Mouse (Mus musculus): Measurements from ENCODE around the gene Rhbdl2. TPM values are rescaled to one million over a fixed set of nuclear protein-coding genes. Genes with fewer than 3 reads are reported as not detected.

The Rhbdl2 gene
- total RNA-seq (2022): under 1 TPM in 3 of 4 experiments, not detected in 1; 0.45 to 0.73 (median 0.66) TPM

- DNase-seq (ENCODE audit: low spot score in 2 of 2): peak; percentile 37 to 41
These were observed at the start of gene Rhbdl2 for GRCm38 (mm10) chr4:123787191-123787985. Gene Rhbdl2 (plus strand): TSS chr4:123787874.

DNA sequence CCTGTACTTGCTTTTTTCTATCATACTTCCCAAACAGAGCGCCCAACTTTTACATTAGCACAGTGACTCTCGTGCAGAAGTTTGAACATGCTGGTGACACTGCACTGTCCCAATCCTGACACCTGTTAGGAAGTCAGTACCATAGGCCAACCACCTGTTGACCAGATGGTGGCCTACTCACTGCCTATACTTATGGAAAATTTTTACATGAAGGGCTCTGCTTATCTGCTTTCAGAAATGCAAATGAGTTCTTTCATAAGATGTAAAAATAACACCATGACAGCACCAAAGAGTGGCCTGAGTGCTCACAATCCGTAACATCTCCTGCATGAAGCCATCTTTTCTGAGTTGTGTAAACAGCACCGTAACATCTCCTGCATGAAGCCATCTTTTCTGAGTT, 49.0 kb upstream of the Rhbdl2 start:
- no peak for DNase-seq (ENCODE audit: low spot score in 2 of 2)

GRCm38 (mm10) chr4:123742891-123743290, 44.8 kb upstream of the Rhbdl2 start:
- DNase-seq (ENCODE audit: low spot score in 2 of 2): no peak

- no peak for DNase-seq (ENCODE audit: low spot score in 2 of 2)
These were observed 42.4 kb upstream of the Rhbdl2 start for GRCm38 (mm10) chr4:123745221-123745775.

DNA sequence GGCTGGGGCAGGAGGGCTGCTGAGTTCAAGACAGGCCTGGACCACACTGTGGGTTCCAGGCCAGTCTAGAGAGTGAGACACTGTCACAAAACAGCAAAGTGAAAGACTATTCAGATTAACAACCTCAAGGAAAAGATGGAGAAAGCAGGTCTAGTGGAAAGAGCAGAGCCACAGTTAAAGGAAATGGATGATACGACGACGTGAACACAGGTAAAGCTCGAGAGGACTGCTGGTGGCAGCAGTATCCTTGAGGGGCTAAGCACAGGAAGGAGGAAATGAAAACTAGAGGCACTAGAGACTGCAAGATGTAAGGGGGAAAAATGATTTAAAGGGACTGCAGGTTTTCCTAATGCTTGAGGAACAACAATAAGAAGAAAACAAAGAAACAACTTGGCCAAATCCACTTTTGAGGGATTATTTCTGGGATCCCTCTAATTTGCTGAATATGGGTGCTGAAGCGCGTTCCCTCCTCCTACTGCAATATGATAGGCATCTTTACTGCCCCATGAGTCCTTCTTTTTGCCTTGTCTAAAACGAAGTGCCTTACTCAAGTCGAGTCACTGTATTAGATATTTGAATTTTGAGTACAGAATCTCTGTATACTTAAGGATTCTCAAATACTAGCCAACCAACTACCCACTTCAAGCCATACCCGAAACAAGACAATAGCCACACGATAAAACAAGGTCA, 38.8 kb upstream of the Rhbdl2 start:
- no peak for DNase-seq (ENCODE audit: low spot score in 2 of 2)

DNA sequence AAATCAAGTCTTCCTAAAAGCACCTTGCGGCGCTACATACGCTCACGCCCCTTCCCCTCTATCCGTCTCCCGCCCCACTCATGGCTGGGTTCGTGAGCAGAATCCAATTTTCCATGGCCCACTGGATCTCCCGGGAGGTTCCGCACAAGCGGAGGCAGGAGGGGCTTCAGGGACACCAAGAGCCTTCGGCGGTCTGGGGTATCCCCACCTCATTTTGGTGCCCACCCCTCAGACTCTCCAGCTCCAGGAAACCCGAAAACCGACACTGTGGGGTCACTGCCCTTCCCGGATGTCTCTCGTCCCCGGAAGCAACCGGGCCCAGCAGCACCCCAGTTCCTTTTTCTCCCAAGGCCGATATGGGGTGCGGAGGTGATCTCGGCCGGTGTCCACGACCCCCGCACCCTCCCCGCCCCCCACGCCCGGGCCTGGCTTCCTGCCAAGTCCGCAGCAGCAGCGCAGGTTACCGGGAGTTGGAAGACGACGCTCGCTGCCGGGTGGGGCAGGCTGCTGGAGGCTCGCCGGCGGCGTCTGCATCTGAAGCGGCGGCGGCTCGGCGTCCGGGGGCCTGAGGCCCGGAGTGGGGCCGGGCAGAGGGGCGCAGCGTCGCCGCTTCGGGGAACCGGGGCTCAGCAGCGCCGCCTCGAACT, 38.1 kb upstream of the Rhbdl2 start:
- no peak for DNase-seq (ENCODE audit: low spot score in 2 of 2)

- peak; percentile 93 to 97 for DNase-seq (ENCODE audit: low spot score in 2 of 2)
These were observed 37.5 kb upstream of the Rhbdl2 start, which contains the start of gene Akirin1 for GRCm38 (mm10) chr4:123750152-123750651. Gene Akirin1 (minus strand): TSS chr4:123750345.

DNA sequence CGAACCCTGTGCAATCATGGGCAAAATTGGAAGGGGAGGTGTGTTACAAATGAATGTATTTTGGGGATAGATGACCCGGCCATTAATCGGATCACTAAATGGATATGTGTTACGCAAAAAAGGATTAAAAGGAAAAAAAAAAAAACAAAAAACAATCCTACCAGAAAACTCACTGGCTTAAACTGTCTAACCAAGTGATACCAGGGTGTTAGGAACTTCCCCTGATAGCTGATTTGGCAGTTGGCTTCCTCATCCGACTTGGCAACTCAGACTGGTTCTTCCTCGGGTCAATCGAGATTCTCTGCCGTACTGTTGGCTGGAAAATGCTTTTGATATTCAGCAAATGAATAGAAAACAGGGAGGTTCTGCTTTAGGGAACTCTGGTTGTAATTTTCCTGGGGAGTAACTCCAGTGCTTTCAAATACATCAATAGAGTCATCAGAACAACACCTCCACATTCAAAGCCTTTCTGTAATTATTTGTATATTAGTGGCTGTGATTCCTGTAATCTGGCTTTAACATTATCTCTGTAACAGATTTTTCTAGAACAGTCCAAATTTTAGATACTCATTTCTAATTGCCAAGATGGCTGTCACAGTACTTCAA, 36.9 kb upstream of the Rhbdl2 start:
- peak in 1 of 2 experiments; percentile 16 for DNase-seq (ENCODE audit: low spot score in 2 of 2)

DNA sequence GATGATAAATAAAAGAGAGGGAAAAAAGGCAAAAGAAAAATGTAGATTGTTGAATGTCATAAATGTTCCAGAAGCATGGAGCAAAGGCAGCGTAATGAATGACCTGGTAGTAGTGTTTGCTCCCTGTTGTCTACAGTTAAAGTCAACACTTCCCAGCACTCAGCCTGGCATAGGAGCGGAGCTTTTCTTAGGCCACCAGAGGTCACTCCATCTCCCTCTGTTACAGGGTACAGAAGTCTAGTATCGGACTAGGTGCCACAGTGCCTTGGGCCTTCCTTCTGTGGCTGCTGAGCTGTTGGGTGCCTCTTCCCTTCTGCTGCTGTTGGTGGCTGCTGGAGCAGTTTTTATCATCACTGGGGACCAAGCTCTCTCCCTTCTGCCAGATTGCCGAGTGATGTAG, 29.4 kb upstream of the Rhbdl2 start:
- DNase-seq (ENCODE audit: low spot score in 2 of 2): no peak

DNA sequence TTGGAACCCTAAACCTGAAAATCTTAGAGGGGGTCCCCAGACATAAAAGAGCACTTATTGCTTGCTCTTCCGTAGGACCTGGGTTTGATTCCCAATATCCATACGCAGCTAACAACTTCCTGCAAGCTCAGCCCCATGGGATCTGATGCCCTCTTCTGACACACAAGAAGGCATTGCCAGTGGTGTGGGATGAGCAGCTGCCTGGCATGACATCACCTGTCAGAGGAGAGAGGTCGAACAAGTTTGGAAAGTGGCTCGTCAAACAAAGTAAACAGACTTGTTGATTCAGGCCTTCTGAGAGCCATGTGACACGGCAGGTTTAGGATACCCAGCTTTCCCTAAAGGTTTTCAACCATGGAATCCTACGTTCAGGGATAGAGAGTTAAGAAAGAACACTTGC, 22.6 kb upstream of the Rhbdl2 start:
- no peak for DNase-seq (ENCODE audit: low spot score in 2 of 2)

GRCm38 (mm10) chr4:123767807-123768206, 19.9 kb upstream of the Rhbdl2 start:
- DNase-seq (ENCODE audit: low spot score in 2 of 2): no peak

DNA sequence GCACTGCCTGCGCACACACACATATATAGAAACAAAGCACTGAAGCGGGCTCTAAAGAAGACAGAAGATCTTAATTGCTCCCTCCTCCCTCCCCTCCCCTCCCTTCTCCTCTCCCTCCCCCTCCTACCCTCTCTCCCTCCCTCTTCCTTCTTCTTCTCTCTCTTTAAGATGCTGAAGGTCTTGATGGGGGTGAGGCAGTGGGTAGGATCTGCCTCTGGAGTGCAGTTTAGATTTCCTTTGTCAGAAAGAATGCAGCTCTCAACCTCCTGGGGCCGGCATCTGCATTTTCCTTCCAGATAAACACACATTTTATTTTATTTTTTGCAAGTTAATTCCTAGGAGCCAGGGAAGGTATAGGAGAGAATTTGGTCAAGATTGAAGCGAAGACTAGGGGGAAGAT, 19.4 kb upstream of the Rhbdl2 start:
- no peak for DNase-seq (ENCODE audit: low spot score in 2 of 2)

- no peak for DNase-seq (ENCODE audit: low spot score in 2 of 2)
These were observed 5.0 kb downstream of the Rhbdl2 start for GRCm38 (mm10) chr4:123792666-123793065.

GRCm38 (mm10) chr4:123793136-123793535, 5.5 kb downstream of the Rhbdl2 start:
- DNase-seq (ENCODE audit: low spot score in 2 of 2): no peak

- no peak for DNase-seq (ENCODE audit: low spot score in 2 of 2)
These were observed 7.4 kb downstream of the Rhbdl2 start for GRCm38 (mm10) chr4:123795057-123795456.

DNA sequence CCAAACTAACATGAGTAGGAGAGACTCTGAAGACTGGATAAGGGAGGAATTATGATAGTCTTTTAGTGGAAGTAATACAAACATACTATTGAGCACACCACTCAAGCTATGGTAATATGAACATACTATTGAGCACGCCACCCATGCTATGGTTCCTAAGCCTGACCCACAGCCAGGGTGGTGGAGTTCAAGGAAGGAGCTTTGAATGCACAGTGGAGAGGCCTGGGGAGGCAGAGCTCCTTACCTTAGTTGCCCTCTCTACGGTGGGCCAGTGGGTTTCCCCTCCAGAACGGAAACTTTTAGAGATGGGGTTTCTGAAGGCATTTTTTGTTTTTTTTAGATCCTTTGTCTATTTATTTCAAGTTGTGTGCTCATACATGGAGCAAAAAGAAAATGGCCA, 9.7 kb downstream of the Rhbdl2 start:
- no peak for DNase-seq (ENCODE audit: low spot score in 2 of 2)

DNA sequence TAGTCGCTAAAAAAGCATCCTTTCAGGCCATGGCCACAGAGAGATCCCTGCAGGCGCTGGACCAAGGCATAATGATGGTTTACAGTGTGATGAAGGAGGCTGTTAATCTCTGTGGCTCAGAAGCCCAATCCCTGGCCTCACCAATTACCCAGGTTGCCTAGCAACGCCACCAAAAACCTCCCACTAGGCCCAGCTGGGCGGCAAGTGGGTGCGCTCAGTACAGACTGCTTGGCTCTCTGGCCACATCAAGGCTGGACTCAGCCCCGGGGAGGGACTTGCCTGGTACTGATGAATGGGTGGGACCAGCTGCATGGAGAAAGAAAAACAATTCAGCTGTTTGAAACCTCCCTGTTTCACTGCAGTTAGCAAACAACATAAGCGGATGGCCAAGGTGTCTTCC, 10.2 kb downstream of the Rhbdl2 start:
- DNase-seq (ENCODE audit: low spot score in 2 of 2): peak; percentile 84 to 90

- peak in 1 of 2 experiments; percentile 9 for DNase-seq (ENCODE audit: low spot score in 2 of 2)
These were observed 16.0 kb downstream of the Rhbdl2 start for GRCm38 (mm10) chr4:123803642-123804041.

DNA sequence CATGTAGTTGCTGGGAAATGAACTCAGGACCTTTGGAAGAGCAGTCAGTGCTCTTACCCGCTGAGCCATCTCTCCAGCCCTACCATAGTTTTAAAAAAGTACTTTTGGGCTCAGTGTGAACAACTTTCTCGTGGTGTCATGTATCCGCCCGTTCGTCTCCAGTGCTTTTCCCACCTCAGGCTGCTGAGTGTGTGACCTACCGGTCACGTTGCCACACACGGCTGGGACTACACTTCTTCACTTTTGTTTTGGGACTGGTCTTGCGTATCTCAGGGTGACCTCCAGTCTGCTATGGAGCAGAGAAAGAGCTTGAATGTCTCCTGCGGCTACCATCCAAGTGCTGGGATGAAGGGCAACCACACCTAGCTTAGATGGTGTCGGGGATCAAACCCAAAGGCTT, 20.6 kb downstream of the Rhbdl2 start:
- DNase-seq (ENCODE audit: low spot score in 2 of 2): no peak

GRCm38 (mm10) chr4:123810475-123811295, 23.0 kb downstream of the Rhbdl2 start:
- DNase-seq (ENCODE audit: low spot score in 2 of 2): no peak
